Mouse (Mus musculus): ENCODE data around the gene Atg16l1.

Atg16l1 gene

GRCm38 (mm10) chr1:87828926-87829580 is 73.4 kb downstream of the Atg16l1 start:
- DNase-seq (ENCODE audit: low read depth, low spot score): no peak

GRCm38 (mm10) chr1:87829621-87830211 is 74.0 kb downstream of the Atg16l1 start:
- no peak for DNase-seq (ENCODE audit: low read depth, low spot score)

- no peak for DNase-seq (ENCODE audit: low read depth, low spot score)
Observed at GRCm38 (mm10) chr1:87836453-87836852, 80.8 kb downstream of the Atg16l1 start.

- no peak for DNase-seq (ENCODE audit: low read depth, low spot score)
Observed at GRCm38 (mm10) chr1:87837018-87837417, 81.3 kb downstream of the Atg16l1 start.

- no peak for DNase-seq (ENCODE audit: low read depth, low spot score)
Observed at GRCm38 (mm10) chr1:87840411-87841208, 84.9 kb downstream of the Atg16l1 start.

Measured in mesoderm, embryonic 11.5 days (tissue).